Mouse (Mus musculus) 416B (cell line): ENCODE measurements around the gene Ssbp4.

Experiments used
- DNase-seq: peaks from one replicate; pipeline ENCODE4 v3.0.0; 2011; ENCODE audit warnings: low read depth

Ssbp4 gene

DNA sequence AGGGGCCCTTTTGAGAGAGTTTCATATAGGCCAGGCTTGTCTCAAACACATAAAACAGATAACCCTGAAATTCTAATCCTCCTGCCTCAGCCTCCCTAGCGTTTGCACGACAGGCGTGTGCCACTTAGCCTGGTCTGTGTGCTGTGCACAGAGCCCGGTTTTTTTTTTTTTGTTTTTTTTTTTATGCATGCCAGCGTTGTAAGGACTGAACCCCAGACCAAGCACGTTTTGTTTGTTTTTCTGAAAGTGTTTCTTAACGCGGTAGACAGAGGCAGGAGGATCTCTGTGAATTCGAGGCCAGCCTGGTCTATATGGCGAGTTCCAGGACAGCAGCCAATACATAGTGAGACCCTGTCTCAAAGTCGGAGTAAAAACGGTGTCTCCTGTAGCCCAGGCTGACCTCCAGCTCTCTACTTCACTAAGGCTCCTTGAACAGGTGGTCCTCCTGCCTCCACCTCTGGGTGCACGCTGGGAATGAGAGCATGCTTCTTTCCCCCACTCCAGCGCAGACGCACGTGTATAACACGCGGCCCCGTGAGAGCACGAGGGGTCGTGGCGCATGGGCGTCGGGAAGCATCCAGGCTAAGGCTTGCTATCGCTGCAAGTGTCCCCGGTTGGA lies at the start of gene Ssbp4:
Gene Ssbp4 (minus strand): TSS at position 124 of the 619 bp plus-strand sequence.
- DNase-seq: no peak

GRCm38 (mm10) chr8:70657739-70658138 lies 49.1 kb upstream of the Ssbp4 start:
- DNase-seq: no peak

DNA sequence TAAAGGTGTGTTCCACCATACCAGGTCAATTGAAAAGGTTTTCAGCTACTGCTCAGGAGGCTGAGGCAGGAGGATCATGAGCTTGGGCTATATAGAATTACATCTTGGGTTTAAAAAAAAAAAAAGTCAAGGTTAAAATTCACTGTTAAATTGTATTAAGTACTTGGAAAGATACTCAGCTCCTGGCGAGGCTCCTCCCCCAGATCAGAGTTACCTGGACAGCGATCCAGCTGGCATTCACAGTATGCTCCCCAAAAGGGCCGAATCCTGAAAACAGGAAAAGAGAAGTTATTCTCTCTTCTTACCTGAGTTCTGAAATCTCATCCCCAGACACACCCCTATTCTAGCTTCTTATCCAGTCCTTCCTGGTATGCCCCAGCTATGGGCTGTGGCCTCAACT lies 48.5 kb upstream of the Ssbp4 start:
- no peak for DNase-seq

- DNase-seq: no peak
Measured at GRCm38 (mm10) chr8:70656193-70656790, 47.6 kb upstream of the Ssbp4 start.

GRCm38 (mm10) chr8:70655469-70655868 lies 46.8 kb upstream of the Ssbp4 start:
- no peak for DNase-seq

GRCm38 (mm10) chr8:70654121-70654520 lies 45.4 kb upstream of the Ssbp4 start:
- no peak for DNase-seq

GRCm38 (mm10) chr8:70653226-70653625 lies 44.6 kb upstream of the Ssbp4 start:
- DNase-seq: peak; percentile 76

GRCm38 (mm10) chr8:70650351-70650750 lies 41.7 kb upstream of the Ssbp4 start:
- DNase-seq: no peak

- peak; percentile 97 for DNase-seq
Measured at GRCm38 (mm10) chr8:70649324-70649723, 40.7 kb upstream of the Ssbp4 start.

- DNase-seq: no peak
Measured at GRCm38 (mm10) chr8:70648921-70649320, 40.2 kb upstream of the Ssbp4 start.

GRCm38 (mm10) chr8:70648164-70648442 lies 39.4 kb upstream of the Ssbp4 start:
- DNase-seq: no peak

DNA sequence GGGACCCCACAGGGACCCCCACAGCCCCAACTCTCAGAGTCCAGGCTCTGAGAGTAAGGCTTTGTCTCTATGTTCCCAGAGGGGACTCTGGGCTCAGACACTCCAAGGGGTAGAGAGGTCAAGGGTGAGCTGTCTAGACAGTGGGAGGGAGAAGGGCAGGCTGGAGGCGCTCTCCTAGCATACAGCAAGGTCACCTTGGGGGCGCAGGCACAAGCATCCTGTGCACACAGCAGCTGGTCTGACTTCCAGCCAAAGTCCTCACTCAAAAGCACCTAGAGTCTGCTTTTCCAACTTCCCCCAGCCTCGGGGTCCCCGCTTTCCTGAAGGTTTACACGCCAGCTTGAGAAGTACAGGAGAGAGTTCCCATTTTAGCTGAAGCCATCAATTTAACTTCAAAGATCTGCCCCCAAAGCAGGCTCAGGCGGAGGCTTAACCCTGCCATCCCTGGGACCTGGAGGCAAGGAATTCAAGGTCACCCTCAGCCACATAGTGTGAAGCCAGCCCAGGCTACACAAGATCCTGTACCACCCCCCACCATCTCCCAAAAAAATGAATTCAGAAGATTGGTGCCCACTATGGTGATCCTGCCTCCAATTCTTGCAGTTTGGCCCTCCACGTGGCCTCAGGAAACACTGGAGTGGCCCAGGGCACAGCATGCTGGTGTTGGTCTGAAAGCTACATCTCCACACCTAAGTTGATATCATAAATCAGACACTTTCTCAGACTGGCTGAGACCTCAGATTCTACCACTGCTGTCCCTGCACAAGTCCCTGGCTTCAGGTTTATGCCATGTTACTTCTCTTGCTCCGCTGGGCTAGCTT lies 38.9 kb upstream of the Ssbp4 start:
- DNase-seq: no peak

- DNase-seq: peak; percentile 60
Measured at GRCm38 (mm10) chr8:70646775-70647174, 38.1 kb upstream of the Ssbp4 start.

- no peak for DNase-seq
Measured at GRCm38 (mm10) chr8:70646369-70646768, 37.7 kb upstream of the Ssbp4 start.

DNA sequence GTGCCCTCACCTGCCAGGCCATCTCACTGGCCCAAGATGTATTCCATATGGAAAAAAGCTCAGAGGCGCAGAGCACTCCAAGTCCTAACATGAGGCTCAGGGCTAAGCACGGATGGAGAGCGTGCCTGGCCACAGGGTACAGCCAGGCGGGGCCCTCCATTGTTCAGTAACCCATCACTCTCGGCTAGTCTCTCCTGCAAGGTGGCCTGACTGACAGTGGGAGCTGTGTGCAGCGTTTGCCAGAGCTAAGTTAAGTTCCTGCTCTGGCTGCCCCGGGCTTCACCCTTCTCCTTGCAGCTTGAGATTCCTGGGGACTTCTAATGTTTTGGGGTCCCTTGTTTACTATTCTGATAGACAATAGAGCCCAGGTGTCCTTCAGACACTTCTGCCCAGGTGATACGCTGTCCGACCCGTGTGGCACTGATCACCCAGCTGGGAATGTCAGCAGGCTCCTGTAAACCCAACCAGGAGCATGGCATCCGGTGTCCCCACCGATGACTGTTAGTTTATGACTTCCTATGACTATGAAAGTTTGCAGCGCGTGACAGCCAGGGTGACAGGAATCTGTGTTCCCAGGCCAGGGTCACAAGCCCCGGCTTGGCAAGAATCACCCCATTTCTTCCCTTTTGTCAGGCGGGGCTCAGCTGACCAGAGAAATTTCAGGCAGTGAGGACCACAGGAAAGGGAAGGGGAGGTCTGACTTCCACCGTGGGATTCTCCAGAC lies 37.0 kb upstream of the Ssbp4 start:
- no peak for DNase-seq

DNA sequence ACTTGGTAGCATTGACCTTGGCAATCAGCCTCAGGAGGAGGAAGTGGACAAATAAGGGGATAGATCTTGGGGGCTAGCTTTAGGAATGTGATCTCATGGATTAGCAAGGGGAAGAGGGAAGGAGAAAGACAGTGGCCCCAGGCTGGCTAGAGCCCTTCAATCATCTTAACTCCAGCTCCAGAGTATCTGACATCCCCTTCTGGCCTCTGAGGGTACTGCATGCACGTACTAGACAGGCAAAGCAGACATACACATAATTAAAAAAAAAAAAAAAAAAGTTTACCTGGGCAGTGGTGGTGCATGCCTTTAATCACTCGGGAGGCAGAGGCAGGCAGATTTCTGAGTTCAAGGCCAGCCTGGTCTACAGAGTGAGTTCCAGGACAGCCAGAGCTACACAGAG lies 35.4 kb upstream of the Ssbp4 start:
- peak; percentile 57 for DNase-seq

- no peak for DNase-seq
Measured at GRCm38 (mm10) chr8:70643019-70643418, 34.3 kb upstream of the Ssbp4 start.

DNA sequence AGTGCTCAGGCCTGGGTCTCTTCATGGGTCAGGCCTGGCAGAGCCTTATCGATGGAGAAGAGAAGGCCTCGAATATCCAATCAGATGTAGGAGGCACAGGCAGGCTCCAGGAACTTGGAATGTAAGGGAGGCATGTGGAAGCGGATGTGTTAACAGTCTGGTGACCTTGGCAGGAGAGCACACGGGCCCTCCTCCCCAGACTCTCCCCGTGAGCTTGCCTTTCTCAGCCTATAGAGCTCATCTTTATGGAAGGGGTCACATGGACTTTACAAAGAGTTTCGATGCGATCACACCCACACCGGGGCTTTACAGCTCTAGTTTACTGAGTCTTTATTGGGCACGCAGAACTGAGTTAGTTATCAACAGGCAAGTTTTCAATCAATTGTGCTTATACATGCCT lies 30.1 kb upstream of the Ssbp4 start:
- no peak for DNase-seq

GRCm38 (mm10) chr8:70636838-70637237 lies 28.2 kb upstream of the Ssbp4 start:
- DNase-seq: no peak

DNA sequence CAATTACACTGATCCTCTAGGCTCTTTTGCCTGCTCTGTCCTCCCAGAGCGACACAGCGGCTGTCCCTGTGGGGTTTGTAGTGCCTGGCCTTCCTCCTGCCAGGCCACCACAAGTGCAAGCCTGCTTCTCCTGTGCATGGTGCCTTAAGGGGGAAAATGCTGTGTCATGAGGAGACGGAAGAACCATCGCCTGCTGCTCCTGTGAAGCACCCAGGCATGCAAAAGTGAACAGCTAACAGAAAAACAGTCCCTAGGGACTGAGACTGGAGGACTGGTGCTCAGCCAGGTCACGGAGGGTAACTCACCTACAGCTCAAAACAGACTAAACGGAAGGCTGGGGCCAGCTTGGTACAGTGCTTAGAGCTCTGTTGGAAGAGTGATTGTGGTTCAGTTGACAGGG lies 26.9 kb upstream of the Ssbp4 start:
- DNase-seq: peak; percentile 89

DNA sequence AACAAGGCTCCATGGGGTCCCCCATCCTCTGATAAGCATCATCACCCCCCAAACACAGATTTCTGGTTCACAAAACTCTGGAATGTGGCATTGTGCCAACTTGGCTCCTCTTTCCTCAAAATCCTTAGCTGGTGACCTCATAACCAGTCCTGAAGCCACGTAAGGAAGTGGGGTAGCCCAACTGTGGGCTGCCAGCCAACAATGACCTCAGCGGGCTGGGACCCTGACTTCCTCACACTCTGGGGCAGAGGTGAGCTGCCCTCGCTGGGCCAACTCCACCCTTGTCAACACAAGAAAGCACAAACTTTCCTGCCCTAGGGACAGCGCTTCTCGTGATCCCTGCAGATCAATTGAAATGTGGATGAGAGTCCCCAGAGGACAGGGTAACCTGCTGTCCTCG lies 25.4 kb upstream of the Ssbp4 start:
- DNase-seq: peak; percentile 86

DNA sequence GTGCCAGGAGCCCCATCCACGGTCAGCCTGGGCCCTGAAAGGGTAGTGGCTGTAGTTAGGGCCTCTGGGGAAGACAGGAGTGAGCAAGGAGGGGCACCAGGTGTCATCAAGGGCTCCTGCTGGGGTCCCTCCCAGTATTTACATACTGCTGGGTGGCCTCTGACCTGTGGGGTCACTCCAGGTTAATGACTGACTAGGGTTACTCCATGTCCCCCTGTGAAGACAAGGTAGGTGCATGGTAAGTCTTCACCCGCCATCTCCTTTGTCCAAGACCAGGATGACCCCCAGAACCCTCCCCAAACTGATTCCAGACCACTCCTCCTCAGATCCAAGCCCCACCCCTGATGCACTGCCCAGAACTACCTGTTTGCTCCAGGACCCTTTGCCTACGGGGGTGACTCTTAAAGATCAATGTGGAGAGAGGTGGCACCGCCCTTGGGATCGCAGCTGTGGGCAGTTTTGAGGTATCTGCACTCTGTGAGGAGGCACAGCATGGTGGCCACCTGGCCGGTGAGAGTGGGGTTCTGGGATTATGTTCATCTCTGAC lies 23.7 kb upstream of the Ssbp4 start, which contains the start of gene Gdf15:
Gene Gdf15 (minus strand): TSS at position 111 of the 547 bp plus-strand sequence.
- DNase-seq: no peak
